Mouse (Mus musculus) heart, postnatal 0 days (tissue): ENCODE results near the gene Lmbr1l.

Experiments used
- CTCF ChIP-seq: IDR thresholded peaks from 2 replicates; pipeline ENCODE4 v1.5.1; 2016; ENCODE audit warnings: antibody characterized with exemption, control low read depth, low read depth
- EP300 ChIP-seq: IDR thresholded peaks from 2 replicates; pipeline ENCODE4 v1.6.1; 2016; ENCODE audit warnings: antibody characterized with exemption, low read depth

GRCm38 (mm10) chr15:98917538-98918498, at the start of gene Lmbr1l:
- TF ChIP-seq CTCF (no peak), EP300 (peak; percentile 34; the same call in 1 of the 2 replicates)
